Mouse (Mus musculus) B cell, adult 62 days (primary cell): ENCODE results near the gene Rbfox1. TPM values are rescaled to one million over a fixed set of nuclear protein-coding genes. Genes with fewer than 3 reads are reported as not detected.

ENCODE experiments used
- total RNA-seq: library from RNA; stranded (reverse); gene quantifications from 4 replicates; pipeline ENCODE4 v1.2.4, GENCODE M21; 2023

Rbfox1 gene
- total RNA-seq, result not detected in 4 replicates

GRCm38 (mm10) chr16:5884746-5885689, at the start of gene Rbfox1:
TSS of gene Rbfox1 (plus strand) at chr16:5885355.

